Mouse (Mus musculus) E14TG2a.4 (cell line): ENCODE data around the gene Ubac2.

ENCODE experiments used
- CTCF ChIP-seq: conservative IDR thresholded peaks from 2 replicates; pipeline ENCODE4 v1.5.1; 2014; ENCODE audit warnings: low read length
- NANOG ChIP-seq: IDR thresholded peaks from 2 replicates; pipeline ENCODE4 v1.6.1; 2014; ENCODE audit warnings: borderline replicate concordance, low read length, mixed read lengths
- POU5F1 ChIP-seq: IDR thresholded peaks from 2 replicates; pipeline ENCODE4 v1.6.1; 2014; ENCODE audit warnings: low read length, borderline replicate concordance

- TF ChIP-seq CTCF = no peak
- TF ChIP-seq NANOG = no peak
- TF ChIP-seq POU5F1 = no peak
Observed at GRCm38 (mm10) chr14:121866574-121866973, 11.8 kb upstream of the Ubac2 start.
